Mouse (Mus musculus) layer of hippocampus, adult 2 months (tissue): ENCODE measurements around the gene Med27. TPM values are rescaled to one million over a fixed set of nuclear protein-coding genes. Genes with fewer than 3 reads are reported as not detected.

Experiments
- DNase-seq, 2 experiments: peaks; one replicate each; pipeline ENCODE4 v3.0.0; 2022; ENCODE audit warnings: low spot score in 2 of 2
- H3K27ac ChIP-seq: fragments of 200-600 bp; 2 replicates; pipeline ENCODE4 v1.8.1; 2022
- H3K4me3 ChIP-seq: fragments of 200-600 bp; 2 replicates; pipeline ENCODE4 v1.8.1; 2022; ENCODE audit warnings: mild to moderate bottlenecking
- CTCF ChIP-seq: fragments of 200-600 bp; conservative IDR thresholded peaks from 2 replicates; pipeline ENCODE4 v1.8.1; 2022; ENCODE audit warnings: antibody characterized with exemption, mild to moderate bottlenecking, moderate library complexity
- microRNA-seq, 2 experiments: library from miRNA; unstranded; fragments of <30 nt; microRNA quantifications; one replicate each; pipeline ENCODE4 v1.2.0; 2021
- total RNA-seq, 2 experiments: library from RNA; stranded (reverse); gene quantifications; 2 replicates each; pipeline ENCODE4 v1.2.3; 2021

Med27 gene
- total RNA-seq, 2 experiments from 2014 or later = 45.3 to 45.5 TPM

- Histone ChIP-seq H3K27ac (no peak overlapping the region), H3K4me3 (no peak overlapping the region)
- DNase-seq = no peak
- no peak for TF ChIP-seq CTCF
Observed at GRCm38 (mm10) chr2:29551816-29552585, 205.4 kb downstream of the Med27 start.

GRCm38 (mm10) chr2:29553945-29554634, 207.5 kb downstream of the Med27 start:
- H3K4me3 ChIP-seq = no peak overlapping the region
- DNase-seq = peak; percentile 10 to 49
- TF ChIP-seq CTCF = peak; percentile 93
- H3K27ac ChIP-seq = no peak overlapping the region

GRCm38 (mm10) chr2:29558561-29558960, 211.9 kb downstream of the Med27 start:
- no peak overlapping the region for H3K4me3 ChIP-seq
- no peak for TF ChIP-seq CTCF
- no peak for DNase-seq
- H3K27ac ChIP-seq = no peak overlapping the region

DNA sequence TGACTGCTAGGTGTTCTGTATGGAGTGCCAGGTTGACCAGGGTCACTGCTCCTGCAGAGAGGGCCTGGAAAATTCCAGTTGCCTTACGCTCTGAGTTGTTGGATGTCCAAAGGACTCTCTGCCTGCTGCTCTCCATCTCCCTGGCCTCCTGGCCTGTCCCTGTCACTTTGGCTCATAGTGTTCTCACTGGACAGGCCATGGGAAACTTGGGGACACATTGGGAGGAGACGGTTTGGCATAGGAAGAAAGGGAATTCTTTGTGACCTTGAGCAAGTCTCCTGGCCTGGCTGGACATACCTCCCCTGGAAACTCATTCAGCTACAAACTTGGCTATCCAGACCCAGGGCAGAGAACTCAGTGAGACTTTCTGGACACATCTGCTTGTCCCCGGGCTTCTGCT, 213.3 kb downstream of the Med27 start:
- DNase-seq = no peak
- Histone ChIP-seq H3K27ac (no peak overlapping the region), H3K4me3 (no peak overlapping the region)
- no peak for TF ChIP-seq CTCF

DNA sequence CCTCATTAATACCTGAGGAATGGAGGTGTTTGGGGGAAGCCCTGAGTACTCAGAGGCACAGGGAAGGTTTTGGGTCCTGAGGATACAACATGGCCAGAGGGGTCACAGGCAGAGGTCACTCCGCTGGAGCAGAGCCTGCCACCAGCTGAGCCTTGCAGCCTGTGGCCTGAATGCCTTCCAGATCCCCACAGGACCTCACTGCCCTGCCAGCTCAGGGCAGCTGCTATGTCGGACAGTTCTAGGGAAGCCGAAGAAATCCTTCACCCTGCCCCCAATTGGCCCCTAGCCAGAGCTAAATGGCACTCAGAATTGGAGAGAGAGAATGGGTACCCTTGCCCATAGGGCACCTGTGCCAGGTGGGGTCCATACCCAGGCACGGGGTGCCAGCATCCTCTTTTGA, 214.8 kb downstream of the Med27 start:
- no peak overlapping the region for H3K27ac ChIP-seq
- no peak for DNase-seq
- TF ChIP-seq CTCF = no peak
- H3K4me3 ChIP-seq = no peak overlapping the region

- Histone ChIP-seq H3K4me3 (no peak overlapping the region), H3K27ac (peak overlapping the region; percentile 83)
- DNase-seq = peak; percentile 64 to 82
- no peak for TF ChIP-seq CTCF
Observed at GRCm38 (mm10) chr2:29563986-29564385, 217.4 kb downstream of the Med27 start.

GRCm38 (mm10) chr2:29565570-29566433, 219.2 kb downstream of the Med27 start:
- Histone ChIP-seq H3K27ac (no peak overlapping the region), H3K4me3 (no peak overlapping the region)
- DNase-seq = no peak
- TF ChIP-seq CTCF = no peak

DNA sequence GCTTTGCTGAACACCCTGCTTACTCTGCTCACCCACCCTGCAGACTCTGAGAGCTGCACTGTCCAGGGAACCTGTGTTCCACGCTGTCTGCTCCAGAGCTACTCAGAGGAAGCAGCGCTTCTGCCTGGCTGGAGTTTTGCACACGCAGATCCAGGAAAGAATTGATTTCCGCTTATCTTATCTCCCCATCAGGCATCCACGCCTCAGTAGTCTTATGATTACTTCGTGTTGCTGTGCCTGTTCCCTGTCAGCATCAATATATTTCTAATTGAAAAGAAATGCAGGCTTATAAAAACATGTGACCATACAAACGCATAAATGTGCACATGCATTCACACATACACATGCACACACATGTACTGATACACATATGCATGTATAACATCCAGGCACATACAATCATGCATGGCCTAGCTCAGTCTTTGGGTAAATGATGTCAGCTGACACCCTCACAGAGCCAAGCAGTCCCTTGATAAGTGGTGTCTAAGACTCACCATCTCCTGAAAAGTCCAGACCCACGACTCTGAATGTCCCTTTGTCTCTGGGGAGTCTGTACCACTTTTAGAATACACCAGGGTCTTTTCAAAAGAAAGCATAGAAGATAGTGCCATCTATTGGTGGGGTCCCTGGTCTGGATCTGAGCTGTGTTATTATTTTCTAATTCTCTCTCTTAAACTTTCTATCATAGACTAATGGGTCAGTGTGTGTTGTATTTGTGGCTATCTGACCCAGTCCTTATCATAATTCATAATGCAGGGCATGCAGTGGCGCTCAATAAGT, 225.5 kb downstream of the Med27 start:
- TF ChIP-seq CTCF = peak; percentile 78
- no peak overlapping the region for H3K4me3 ChIP-seq
- peak in 1 of 2 experiments; percentile 23 for DNase-seq
- H3K27ac ChIP-seq = no peak overlapping the region

GRCm38 (mm10) chr2:29572811-29573427, 226.3 kb downstream of the Med27 start:
- Histone ChIP-seq H3K4me3 (no peak overlapping the region), H3K27ac (no peak overlapping the region)
- no peak for TF ChIP-seq CTCF
- no peak for DNase-seq

- H3K27ac ChIP-seq = no peak overlapping the region
- H3K4me3 ChIP-seq = no peak overlapping the region
- no peak for DNase-seq
- TF ChIP-seq CTCF = no peak
Observed at GRCm38 (mm10) chr2:29573591-29573990, 227.0 kb downstream of the Med27 start.

DNA sequence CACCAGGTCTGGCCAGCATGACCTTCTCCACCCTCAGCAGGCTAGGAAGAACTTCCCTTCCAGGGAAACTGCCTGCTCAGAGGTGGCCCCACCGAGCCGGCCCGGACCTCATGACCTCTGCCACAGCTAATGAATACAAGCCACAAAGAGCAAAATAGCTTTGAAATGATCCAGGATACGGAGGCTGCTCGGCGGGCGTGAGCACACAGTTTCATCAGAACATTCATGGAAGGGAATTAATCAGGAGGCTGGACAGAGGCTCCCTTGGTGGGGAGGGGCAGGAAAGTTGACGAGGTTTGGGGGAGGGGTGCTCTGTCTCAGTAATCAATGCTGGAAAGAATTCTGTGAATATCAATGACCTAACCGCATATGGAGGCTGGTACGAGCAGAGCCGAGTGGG, 227.6 kb downstream of the Med27 start:
- DNase-seq = no peak
- H3K4me3 ChIP-seq = no peak overlapping the region
- TF ChIP-seq CTCF = no peak
- H3K27ac ChIP-seq = no peak overlapping the region

Small RNA genes lying within 50 kb of the gene (microRNA-seq; reads per million reads assigned to microRNA genes)
- gene Mir133c = 0 reads per million in 2 experiments

Other genes with a start within 250 kb of the Med27 start
- 10 to 100 TPM; 44.9 to 47.8 TPM for gene Setx, start 222.6 kb upstream of the Med27 start, total RNA-seq
- 100 to 1,000 TPM; 111 TPM for gene Ntng2, start 93.8 kb upstream of the Med27 start, total RNA-seq